Mouse (Mus musculus): Measurements from ENCODE around the gene Isg20. TPM values are rescaled to one million over a fixed set of nuclear protein-coding genes. Genes with fewer than 3 reads are reported as not detected.

The Isg20 gene
- polyA plus RNA-seq, 1 experiment, result 10.5 TPM

DNA sequence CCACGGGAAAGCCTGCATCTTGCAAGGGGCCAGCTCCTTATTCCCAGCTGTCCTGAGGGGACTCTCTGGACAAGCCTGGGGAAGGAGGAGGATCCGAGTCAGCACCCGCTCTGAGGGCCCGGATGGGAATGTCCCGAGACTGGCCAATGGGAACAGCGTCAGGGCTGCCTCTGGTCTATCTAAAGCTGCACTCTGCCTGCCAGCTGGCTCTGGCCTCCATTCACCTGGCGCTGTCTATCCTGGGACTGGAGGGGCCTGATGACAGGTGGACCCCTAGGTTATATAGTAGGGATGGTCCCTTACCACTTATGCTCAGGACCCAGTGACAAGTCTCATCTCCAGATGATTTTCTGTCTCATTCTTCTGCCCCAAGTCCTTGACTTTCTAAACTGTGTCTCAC, 11.6 kb downstream of the Isg20 start:
- H3K36me3 ChIP-seq (ENCODE audit: control insufficient read depth, insufficient read depth), result no peaks in the 10 kb centered on the region
- no peaks in the 10 kb centered on the region for H3K79me2 ChIP-seq (ENCODE audit: control insufficient read depth, insufficient read depth)
- H3K4me3 ChIP-seq, result no peak overlapping the region
- no peak overlapping the region for H3ac ChIP-seq (ENCODE audit: control insufficient read depth, insufficient read length)
- peak overlapping the region; percentile 55 for H3K4me2 ChIP-seq (ENCODE audit: low read depth)
- TF ChIP-seq MYOD1 (IDR thresholded peaks at IDR 0.05; ENCODE audit: control insufficient read depth in 1 of 3, insufficient read length in 2 of 3, low read depth in 2 of 3) (peak in 2 of 3 experiments; percentile 40 to 64), TCF12 (IDR thresholded peaks at IDR 0.05; ENCODE audit: insufficient read depth, poor library complexity, severe bottlenecking) (no peak)
- no peaks in the 10 kb centered on the region for H3K27me3 ChIP-seq (ENCODE audit: control insufficient read depth, insufficient read depth, insufficient read length)

DNA sequence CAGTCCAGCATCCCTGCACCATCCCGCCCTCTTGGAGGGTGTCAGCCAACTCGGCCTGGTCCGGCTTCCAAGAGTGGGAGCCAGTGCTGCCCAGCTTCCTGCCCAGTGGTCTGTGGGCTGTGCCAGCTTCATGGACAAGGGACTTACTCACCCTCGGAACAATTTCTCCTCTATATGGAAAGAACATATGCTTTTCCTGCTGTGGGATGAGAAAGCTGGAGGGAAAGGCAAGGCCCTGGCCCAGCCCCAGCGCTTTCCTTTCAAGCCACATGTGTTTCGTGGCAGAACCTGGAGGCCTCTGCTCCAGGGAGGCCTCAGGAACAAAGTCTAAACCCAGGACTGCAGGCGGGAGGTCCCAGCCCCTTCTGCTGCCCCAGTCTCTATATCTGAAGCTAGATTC, 12.5 kb downstream of the Isg20 start:
- TF ChIP-seq POLR2AphosphoS2 (IDR thresholded peaks at IDR 0.05; ENCODE audit: insufficient read length, low read depth) (no peak), SRF (IDR thresholded peaks at IDR 0.05; ENCODE audit: control insufficient read depth, insufficient read length, low read depth) (no peak), TCF12 (IDR thresholded peaks at IDR 0.05; ENCODE audit: insufficient read depth, poor library complexity, severe bottlenecking) (no peak), CEBPB (IDR thresholded peaks at IDR 0.05; ENCODE audit: insufficient read depth, poor library complexity, severe bottlenecking) (no peak), POLR2A (IDR thresholded peaks at IDR 0.05; ENCODE audit: insufficient read length, low read depth) (no peak), MYOG (IDR thresholded peaks at IDR 0.05; ENCODE audit: control insufficient read depth in 1 of 3, insufficient read depth in 1 of 3, insufficient read length in 2 of 3, low read depth in 2 of 3) (no peak), TCF3 (IDR thresholded peaks at IDR 0.05; ENCODE audit: insufficient read length, low read depth) (no peak)

DNA sequence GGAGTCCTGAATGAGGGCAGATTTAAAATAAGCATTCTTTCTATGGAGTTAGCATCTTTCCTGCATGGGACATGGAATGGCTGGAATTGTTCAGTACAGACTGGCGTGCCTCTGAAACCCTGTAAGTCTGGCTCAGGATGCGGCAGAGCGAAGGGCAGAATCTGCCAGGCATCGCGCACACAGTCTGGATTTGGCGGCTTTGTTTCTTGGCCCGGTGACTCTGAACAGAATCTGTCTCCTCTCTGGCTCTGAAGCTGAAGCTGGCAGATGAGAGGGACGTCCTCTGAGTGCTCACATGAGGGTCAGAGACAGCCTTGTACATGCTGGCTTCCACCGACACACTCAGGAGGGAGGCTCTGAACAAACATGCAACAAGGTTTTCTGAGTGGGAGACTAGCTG, 12.9 kb downstream of the Isg20 start:
- no peak for TF ChIP-seq CEBPB (IDR thresholded peaks at IDR 0.05; ENCODE audit: insufficient read depth, poor library complexity, severe bottlenecking)
- no peak for TF ChIP-seq TCF3 (IDR thresholded peaks at IDR 0.05; ENCODE audit: insufficient read length, low read depth)
- TF ChIP-seq USF1 (IDR thresholded peaks at IDR 0.05; ENCODE audit: low read depth), result no peak
- TF ChIP-seq TCF12 (IDR thresholded peaks at IDR 0.05; ENCODE audit: insufficient read depth, poor library complexity, severe bottlenecking), result no peak
- TF ChIP-seq POLR2AphosphoS2 (IDR thresholded peaks at IDR 0.05; ENCODE audit: insufficient read length, low read depth), result no peak
- TF ChIP-seq MYOD1 (IDR thresholded peaks at IDR 0.05; ENCODE audit: control insufficient read depth in 1 of 3, insufficient read length in 2 of 3, low read depth in 2 of 3), result no peak
- TF ChIP-seq SRF (IDR thresholded peaks at IDR 0.05; ENCODE audit: control insufficient read depth, insufficient read length, low read depth), result no peak
- no peak for TF ChIP-seq MAX (IDR thresholded peaks at IDR 0.05; ENCODE audit: low read depth)
- TF ChIP-seq REST (IDR thresholded peaks at IDR 0.05; ENCODE audit: insufficient read depth, insufficient read length), result no peak
- no peak for TF ChIP-seq E2F4 (IDR thresholded peaks at IDR 0.05; ENCODE audit: insufficient read depth)
- TF ChIP-seq POLR2A (IDR thresholded peaks at IDR 0.05; ENCODE audit: insufficient read length, low read depth), result no peak
- no peak for TF ChIP-seq MYOG (IDR thresholded peaks at IDR 0.05; ENCODE audit: control insufficient read depth in 1 of 3, insufficient read depth in 1 of 3, insufficient read length in 2 of 3, low read depth in 2 of 3)
- Histone ChIP-seq H3ac (ENCODE audit: control insufficient read depth, insufficient read length) (no peak overlapping the region), H3K27me3 (ENCODE audit: control insufficient read depth, insufficient read depth, insufficient read length) (peaks cover 5% of the 10 kb centered on the region), H3K4me3 (no peak overlapping the region), H3K36me3 (ENCODE audit: control insufficient read depth, insufficient read depth) (no peaks in the 10 kb centered on the region), H3K4me2 (ENCODE audit: low read depth) (no peak overlapping the region), H3K79me2 (ENCODE audit: control insufficient read depth, insufficient read depth) (no peaks in the 10 kb centered on the region)

More for the DNA sequence above, 12.5 kb downstream of the Isg20 start:
- H3K4me2 ChIP-seq (ENCODE audit: low read depth), result no peak overlapping the region
- H3K36me3 ChIP-seq (ENCODE audit: control insufficient read depth, insufficient read depth), result no peaks in the 10 kb centered on the region
- no peak overlapping the region for H3ac ChIP-seq (ENCODE audit: control insufficient read depth, insufficient read length)
- no peak overlapping the region for H3K4me3 ChIP-seq
- no peaks in the 10 kb centered on the region for H3K27me3 ChIP-seq (ENCODE audit: control insufficient read depth, insufficient read depth, insufficient read length)
- H3K79me2 ChIP-seq (ENCODE audit: control insufficient read depth, insufficient read depth), result no peaks in the 10 kb centered on the region

DNA sequence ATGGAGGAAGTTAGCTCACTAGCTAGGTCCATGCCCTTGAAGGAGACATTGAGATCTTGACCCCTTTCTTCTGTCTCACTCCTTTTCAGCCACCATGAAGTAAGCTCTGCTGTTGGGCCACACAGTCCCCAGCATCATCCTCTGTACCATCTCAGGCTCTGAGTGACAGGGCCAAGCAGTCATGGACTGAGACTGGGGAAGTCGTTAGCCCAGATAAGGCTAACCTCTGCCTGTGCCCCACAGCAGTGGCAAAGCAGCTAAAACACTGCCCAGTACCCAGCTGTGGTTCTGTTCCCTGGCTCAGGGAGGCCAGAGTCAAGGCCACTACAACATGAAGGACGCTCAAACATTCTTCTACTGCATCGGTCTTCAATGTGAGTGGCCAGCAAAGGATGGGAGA, 14.0 kb downstream of the Isg20 start:
- no peak overlapping the region for H3K4me2 ChIP-seq (ENCODE audit: low read depth)
- H3ac ChIP-seq (ENCODE audit: control insufficient read depth, insufficient read length), result no peak overlapping the region
- peaks cover 5% of the 10 kb centered on the region for H3K27me3 ChIP-seq (ENCODE audit: control insufficient read depth, insufficient read depth, insufficient read length)
- H3K79me2 ChIP-seq (ENCODE audit: control insufficient read depth, insufficient read depth), result no peaks in the 10 kb centered on the region
- TF ChIP-seq SRF (IDR thresholded peaks at IDR 0.05; ENCODE audit: control insufficient read depth, insufficient read length, low read depth), result no peak
- no peak for TF ChIP-seq REST (IDR thresholded peaks at IDR 0.05; ENCODE audit: insufficient read depth, insufficient read length)
- no peak for TF ChIP-seq MYOD1 (IDR thresholded peaks at IDR 0.05; ENCODE audit: control insufficient read depth in 1 of 3, insufficient read length in 2 of 3, low read depth in 2 of 3)
- no peak for TF ChIP-seq POLR2AphosphoS2 (IDR thresholded peaks at IDR 0.05; ENCODE audit: insufficient read length, low read depth)
- no peak overlapping the region for H3K4me3 ChIP-seq
- H3K36me3 ChIP-seq (ENCODE audit: control insufficient read depth, insufficient read depth), result no peaks in the 10 kb centered on the region

DNA sequence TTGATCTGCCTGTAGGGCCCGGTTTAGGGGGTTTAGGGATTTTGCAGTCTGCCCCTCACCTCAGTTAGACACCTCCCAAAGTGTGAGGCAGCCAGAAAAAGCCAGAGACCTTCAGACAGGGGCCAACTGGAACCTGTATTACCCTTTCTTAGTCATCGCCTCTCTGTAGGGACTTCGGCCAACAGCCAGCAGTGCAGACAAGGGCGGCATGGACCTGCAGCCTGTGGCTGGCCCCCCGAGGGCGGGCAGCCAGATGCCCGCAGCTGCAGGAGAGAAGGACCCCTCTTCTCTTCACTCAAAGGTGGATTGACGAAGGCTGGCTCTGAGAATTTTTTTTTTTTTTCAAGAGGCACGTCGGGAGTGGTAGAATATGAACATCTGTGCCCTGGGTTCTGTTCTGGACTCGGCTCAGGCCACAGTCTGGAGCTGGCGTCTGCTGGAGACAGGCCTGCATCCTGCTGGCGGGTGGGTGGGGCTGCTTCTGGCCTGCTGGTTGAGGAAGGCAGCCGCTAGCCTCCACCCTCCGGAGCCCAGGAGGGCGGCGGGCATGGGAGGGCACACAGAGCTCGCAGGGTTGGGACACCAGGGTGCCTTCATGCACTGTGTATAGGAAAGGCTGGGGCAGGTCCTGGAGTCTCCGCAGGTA, 25.9 kb downstream of the Isg20 start:
- Histone ChIP-seq H3K79me2 (ENCODE audit: control insufficient read depth, insufficient read depth) (no peaks in the 10 kb centered on the region), H3K4me2 (ENCODE audit: low read depth) (no peak overlapping the region), H3K27me3 (ENCODE audit: control insufficient read depth, insufficient read depth, insufficient read length) (peaks cover 31% of the 10 kb centered on the region), H3ac (ENCODE audit: control insufficient read depth, insufficient read length) (no peak overlapping the region), H3K36me3 (ENCODE audit: control insufficient read depth, insufficient read depth) (no peaks in the 10 kb centered on the region), H3K4me3 (no peak overlapping the region)
- no peak for TF ChIP-seq E2F4 (IDR thresholded peaks at IDR 0.05; ENCODE audit: insufficient read depth)
- no peak for TF ChIP-seq MYOG (IDR thresholded peaks at IDR 0.05; ENCODE audit: control insufficient read depth in 1 of 3, insufficient read depth in 1 of 3, insufficient read length in 2 of 3, low read depth in 2 of 3)
- no peak for TF ChIP-seq USF1 (IDR thresholded peaks at IDR 0.05; ENCODE audit: low read depth)
- TF ChIP-seq MAX (IDR thresholded peaks at IDR 0.05; ENCODE audit: low read depth), result no peak
- TF ChIP-seq POLR2A (IDR thresholded peaks at IDR 0.05; ENCODE audit: insufficient read length, low read depth), result no peak
- TF ChIP-seq SRF (IDR thresholded peaks at IDR 0.05; ENCODE audit: control insufficient read depth, insufficient read length, low read depth), result no peak
- no peak for TF ChIP-seq REST (IDR thresholded peaks at IDR 0.05; ENCODE audit: insufficient read depth, insufficient read length)
- TF ChIP-seq TCF12 (IDR thresholded peaks at IDR 0.05; ENCODE audit: insufficient read depth, poor library complexity, severe bottlenecking), result no peak

Measured in myocyte (in vitro differentiated cells).